Comparison of ENCODE assay signal across 16 mouse cellular contexts in the genomic region with DNA sequence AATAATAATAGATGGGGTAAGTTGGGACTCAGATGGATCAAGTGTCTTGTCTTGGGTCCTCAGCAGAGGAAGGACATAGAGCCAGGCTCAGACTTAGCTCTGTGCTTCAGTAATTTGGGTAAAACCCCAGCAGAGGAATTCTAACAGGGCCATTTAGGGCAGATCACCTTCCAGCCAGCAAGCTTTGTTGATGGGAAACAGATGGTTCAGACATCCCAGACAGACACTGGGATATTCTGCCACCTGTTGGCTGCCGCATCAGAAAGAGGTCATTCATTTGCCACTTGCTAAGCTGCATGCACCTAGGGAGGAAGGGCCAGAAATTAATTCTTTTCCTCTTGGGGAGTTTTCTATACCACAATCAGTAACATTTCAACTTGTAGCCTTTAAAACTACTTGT. TPM values are rescaled to one million over a fixed set of nuclear protein-coding genes. Genes with fewer than 3 reads are reported as not detected.
DNase-seq lines count a peak whose midpoint lies in the region; ATAC-seq and TF ChIP-seq lines count a peak whose summit lies in the region.
"Had no signal": no experiment of that assay in that cellular context is flagged by ENCODE, and none has a peak within 500 bp of the region (broad histone marks: within the 10 kb centered on the region; RNA-seq: fewer than 3 reads in every experiment).

No protein-coding gene starts in this region.

- no peak for ATAC-seq in hindbrain, postnatal 0 days
- no peak for ATAC-seq in hindbrain, embryonic 14.5 days (ENCODE audit: low FRiP score)
- no peak for ATAC-seq in embryonic facial prominence, embryonic 11.5 days (replicated peaks; ENCODE audit: insufficient number of reproducible peaks, low FRiP score, low TSS enrichment, low read depth)
- ATAC-seq: liver, embryonic 12.5 days had no signal

- no peak overlapping the region for H3K4me3 ChIP-seq in cerebellum, adult 2 months (replicated peaks; ENCODE audit: insufficient read depth, low read depth, low read length)
- no peak overlapping the region for H3K4me3 ChIP-seq in hindbrain, postnatal 0 days (ENCODE audit: low read length)
- H3K4me3 ChIP-seq in hindbrain, embryonic 14.5 days (replicated peaks; ENCODE audit: low read length) = no peak overlapping the region
- no peak overlapping the region for H3K4me3 ChIP-seq in embryonic facial prominence, embryonic 11.5 days (ENCODE audit: low read depth, low read length)
- H3K4me3 ChIP-seq: forebrain, embryonic 13.5 days; heart, embryonic 15.5 days; liver, embryonic 12.5 days; midbrain, embryonic 12.5 days had no signal

- WGBS in cerebellum, adult 2 months = 27% methylated on average over 1 of the region's 1 CpGs
- WGBS in hindbrain, postnatal 0 days = 57% methylated on average over 1 of the region's 1 CpGs
- 64% methylated on average over 1 of the region's 1 CpGs for WGBS in hindbrain, embryonic 14.5 days
- 18% methylated on average over 1 of the region's 1 CpGs for WGBS in embryonic facial prominence, embryonic 11.5 days

- no peak for TF ChIP-seq CTCF in cerebellum, adult 2 months (IDR thresholded peaks at IDR 0.05; ENCODE audit: borderline replicate concordance, insufficient read depth, low read depth, low read length)
- TF ChIP-seq CTCF in hindbrain, postnatal 0 days (IDR thresholded peaks at IDR 0.05; ENCODE audit: low read depth) = no peak

- no peak for TF ChIP-seq POLR2A in cerebellum, adult 2 months (IDR thresholded peaks at IDR 0.05; ENCODE audit: borderline replicate concordance, insufficient read depth, low read length)

- no peaks in the 10 kb centered on the region for H3K9me3 ChIP-seq in hindbrain, postnatal 0 days (ENCODE audit: low read length)
- H3K9me3 ChIP-seq in hindbrain, embryonic 14.5 days (ENCODE audit: control insufficient read depth, low read length) = no peaks in the 10 kb centered on the region
- H3K9me3 ChIP-seq in embryonic facial prominence, embryonic 11.5 days (replicated peaks; ENCODE audit: control insufficient read depth, low read length) = no peaks in the 10 kb centered on the region
- H3K9me3 ChIP-seq: forebrain, embryonic 13.5 days; heart, embryonic 15.5 days; liver, embryonic 12.5 days; midbrain, embryonic 12.5 days had no signal

- H3K4me1 ChIP-seq in cerebellum, adult 2 months (ENCODE audit: control insufficient read depth, insufficient read depth, low read length) = peaks cover 24% of the 10 kb centered on the region
- H3K4me1 ChIP-seq in hindbrain, postnatal 0 days (ENCODE audit: insufficient read depth, low read length) = peaks cover 19% of the 10 kb centered on the region
- H3K4me1 ChIP-seq in hindbrain, embryonic 14.5 days (replicated peaks; ENCODE audit: control insufficient read depth, insufficient read depth, low read length) = peaks cover 11% of the 10 kb centered on the region; the same call in 1 of the 2 replicates
- H3K4me1 ChIP-seq in embryonic facial prominence, embryonic 11.5 days (ENCODE audit: control insufficient read depth, insufficient read depth, low read length) = no peaks in the 10 kb centered on the region

- H3K36me3 ChIP-seq in hindbrain, postnatal 0 days (ENCODE audit: insufficient read depth, low read length) = no peaks in the 10 kb centered on the region; the same call in 1 of the 2 replicates
- no peaks in the 10 kb centered on the region; the same call in 1 of the 2 replicates for H3K36me3 ChIP-seq in hindbrain, embryonic 14.5 days (replicated peaks; ENCODE audit: control insufficient read depth, insufficient read depth)
- no peaks in the 10 kb centered on the region for H3K36me3 ChIP-seq in embryonic facial prominence, embryonic 11.5 days (replicated peaks; ENCODE audit: control insufficient read depth, insufficient read depth, low read depth, low read length)
- H3K36me3 ChIP-seq: heart, embryonic 15.5 days; liver, embryonic 12.5 days; midbrain, embryonic 12.5 days had no signal

- DNase-seq in cerebellum, adult 2 months = peak; percentile 45 to 62
- no peak for DNase-seq in cerebellum, postnatal 4 days (ENCODE audit: low spot score in 2 of 2)
- DNase-seq in hindbrain, postnatal 0 days (ENCODE audit: low spot score) = no peak
- no peak for DNase-seq in hindbrain, embryonic 14.5 days (ENCODE audit: low spot score)
- DNase-seq in 3T3-L1 (ENCODE audit: low read depth, low spot score) = peak; percentile 45
- DNase-seq in embryonic facial prominence, embryonic 11.5 days (ENCODE audit: low spot score) = peak; percentile 51
- no peak for DNase-seq in testis, postnatal 14 days (ENCODE audit: low spot score)
- DNase-seq: adrenal gland, postnatal 10 days; kidney, postnatal 14 days; lung, embryonic 14.5 days; lung, postnatal 4 days; spleen, adult 18-20 months had no signal

- H3K9ac ChIP-seq in hindbrain, postnatal 0 days (replicated peaks; ENCODE audit: low read length) = no peak overlapping the region
- H3K9ac ChIP-seq in hindbrain, embryonic 14.5 days = no peak overlapping the region
- no peak overlapping the region for H3K9ac ChIP-seq in embryonic facial prominence, embryonic 11.5 days (replicated peaks; ENCODE audit: low read length)
- H3K9ac ChIP-seq: forebrain, embryonic 13.5 days; liver, embryonic 12.5 days; lung, embryonic 14.5 days; midbrain, embryonic 12.5 days had no signal

- H3K27ac ChIP-seq in cerebellum, adult 2 months (ENCODE audit: insufficient read depth, low read length) = no peak overlapping the region
- peak overlapping the region; percentile 18; the same call in 1 of the 2 replicates for H3K27ac ChIP-seq in hindbrain, postnatal 0 days
- H3K27ac ChIP-seq in hindbrain, embryonic 14.5 days = no peak overlapping the region
- H3K27ac ChIP-seq in embryonic facial prominence, embryonic 11.5 days (replicated peaks; ENCODE audit: low read depth, low read length) = no peak overlapping the region
- H3K27ac ChIP-seq: forebrain, embryonic 13.5 days; heart, embryonic 15.5 days; liver, embryonic 12.5 days; midbrain, embryonic 12.5 days had no signal

- H3K4me2 ChIP-seq in hindbrain, postnatal 0 days (ENCODE audit: low read depth, low read length) = no peak overlapping the region
- no peak overlapping the region for H3K4me2 ChIP-seq in hindbrain, embryonic 14.5 days (replicated peaks)
- H3K4me2 ChIP-seq in embryonic facial prominence, embryonic 11.5 days (ENCODE audit: low read depth, low read length) = no peak overlapping the region
- H3K4me2 ChIP-seq: forebrain, embryonic 13.5 days; heart, embryonic 15.5 days; liver, embryonic 12.5 days; lung, embryonic 14.5 days; midbrain, embryonic 12.5 days had no signal

- H3K27me3 ChIP-seq in cerebellum, adult 2 months (ENCODE audit: control insufficient read depth, insufficient read depth, low read length) = no peaks in the 10 kb centered on the region
- H3K27me3 ChIP-seq in hindbrain, postnatal 0 days (ENCODE audit: insufficient read depth, low read length) = no peaks in the 10 kb centered on the region
- no peaks in the 10 kb centered on the region for H3K27me3 ChIP-seq in hindbrain, embryonic 14.5 days (ENCODE audit: control insufficient read depth, insufficient read depth, low read length)
- H3K27me3 ChIP-seq in embryonic facial prominence, embryonic 11.5 days (ENCODE audit: control insufficient read depth, insufficient read depth, low read length) = no peaks in the 10 kb centered on the region
- H3K27me3 ChIP-seq: forebrain, embryonic 13.5 days; heart, embryonic 15.5 days; liver, embryonic 12.5 days; midbrain, embryonic 12.5 days had no signal

RNA-seq across cellular contexts. Expression of gene Timp3, which starts 21.8 kb away (rescaled TPM):
- polyA plus RNA-seq in cerebellum, adult 2 months (2012; rRNA removed) = 47.7 and 48.9 TPM in 2 replicates
- 141 and 162 TPM in 2 replicates for total RNA-seq in hindbrain, postnatal 0 days (2014; rRNA removed)
- 59.7 and 60.0 TPM in 2 replicates for polyA plus RNA-seq in hindbrain, postnatal 0 days (2015; fragmentation: Nextera tagmentation; extraction: Ambion mirVana)
- 42.5 and 45.1 TPM in 2 replicates for polyA plus RNA-seq in hindbrain, embryonic 14.5 days (2014; fragmentation: Nextera tagmentation; extraction: Ambion mirVana)
- 39.7 and 40.0 TPM in 2 replicates for polyA plus RNA-seq in embryonic facial prominence, embryonic 11.5 days (2014; fragmentation: Nextera tagmentation; extraction: Ambion mirVana)

Comparison
In these comparisons a context has a peak if more than half of its experiments do, and no peak if none do; other contexts are left out.
1. DNase-seq: peak in cerebellum, adult 2 months (2 of 2), 3T3-L1 (single experiment) and embryonic facial prominence, embryonic 11.5 days (single experiment); none in cerebellum, postnatal 4 days (0 of 2), hindbrain, postnatal 0 days (single experiment), hindbrain, embryonic 14.5 days (single experiment) and testis, postnatal 14 days (single experiment).